Mouse (Mus musculus) midbrain, embryonic 12.5 days (tissue): ENCODE results near the gene Ets1. TPM values are rescaled to one million over a fixed set of nuclear protein-coding genes. Genes with fewer than 3 reads are reported as not detected.

ENCODE experiments used
- ATAC-seq: fragments of 200-750 bp; cut with Nextera tagmentation; 2 replicates; pipeline ENCODE4 v1.8.0; 2017; ENCODE audit warnings: low read depth, moderate TSS enrichment, moderate library complexity; ENCODE audit not compliant: low FRiP score
- H3K27ac ChIP-seq: fragments of 300-500 bp; sonication (generic); replicated peaks from 2 replicates; pipeline ENCODE4 v1.5.1; 2016; ENCODE audit warnings: mild to moderate bottlenecking
- H3K27me3 ChIP-seq: fragments of 300-500 bp; sonication (generic); 2 replicates; pipeline ENCODE4 v1.6.1; 2016; ENCODE audit warnings: mild to moderate bottlenecking
- H3K36me3 ChIP-seq: fragments of 300-500 bp; sonication (generic); 2 replicates; pipeline ENCODE4 v1.6.1; 2016
- H3K4me1 ChIP-seq: fragments of 300-500 bp; sonication (generic); 2 replicates; pipeline ENCODE4 v1.6.1; 2016
- H3K4me2 ChIP-seq: fragments of 300-500 bp; sonication (generic); replicated peaks from 2 replicates; pipeline ENCODE4 v1.6.1; 2016; ENCODE audit warnings: mild to moderate bottlenecking, moderate library complexity
- H3K4me3 ChIP-seq: fragments of 300-500 bp; sonication (generic); 2 replicates; pipeline ENCODE4 v1.5.1; 2016; ENCODE audit warnings: mild to moderate bottlenecking
- H3K9ac ChIP-seq: fragments of 300-500 bp; sonication (generic); replicated peaks from 2 replicates; pipeline ENCODE4 v1.6.1; 2016; ENCODE audit warnings: mild to moderate bottlenecking, moderate library complexity
- H3K9me3 ChIP-seq: fragments of 300-500 bp; sonication (generic); 2 replicates; pipeline ENCODE4 v1.6.1; 2016; ENCODE audit warnings: mild to moderate bottlenecking
- WGBS: fragments of 180-500 bp; shearing (Covaris S2); methylation state at CpG from one replicate; pipeline ENCODE4 v1.1.7; 2016; 5-methylcytosine and 5-hydroxymethylcytosine counted together
- polyA plus RNA-seq: library from polyadenylated mRNA; unstranded; fragments of >200 nt; fragmentation: Nextera tagmentation; extraction: Ambion mirVana; gene quantifications from 2 replicates; pipeline ENCODE4 v1.2.1, GENCODE M21; 2016

Ets1 gene
- polyA plus RNA-seq, 1 experiment from 2014 or later, result 26.3 TPM

DNA sequence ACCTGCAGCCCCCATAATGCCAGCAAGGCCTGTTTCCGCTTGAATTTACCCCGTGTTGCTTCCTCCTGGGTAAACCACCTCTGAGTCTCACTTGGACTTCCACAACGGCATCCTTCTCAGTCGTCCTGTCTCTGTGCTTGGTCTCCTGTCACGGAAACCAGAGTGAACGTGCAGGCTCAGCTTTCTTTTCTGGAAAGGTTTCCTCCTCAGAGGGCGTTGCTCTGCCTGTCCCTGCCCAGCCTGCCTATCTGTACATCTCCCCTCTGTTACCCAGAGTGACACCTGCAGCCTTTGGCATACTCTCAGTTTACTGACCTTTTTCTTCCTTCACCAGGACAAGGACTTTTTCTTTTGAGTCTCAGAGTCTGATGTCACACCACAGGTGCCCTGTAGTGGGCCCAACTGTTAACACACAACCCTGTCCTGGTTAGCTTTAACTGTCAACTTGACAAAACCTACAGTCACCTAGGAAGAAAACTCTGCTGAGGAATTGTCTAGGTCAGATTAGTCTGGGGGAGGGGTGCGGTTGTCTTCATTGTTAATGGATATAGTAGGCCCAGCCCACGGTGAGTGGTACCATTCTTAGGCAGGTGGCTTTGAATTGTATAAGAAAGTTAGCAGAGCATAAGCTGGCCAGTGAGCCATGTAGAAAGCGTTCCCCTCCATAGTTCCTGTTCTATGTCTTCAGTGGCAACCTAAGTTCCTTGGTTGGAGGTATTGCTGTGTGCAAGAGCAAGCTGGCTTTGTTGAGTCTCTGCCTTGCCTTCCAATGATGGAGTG, 27.0 kb upstream of the Ets1 start:
- Histone ChIP-seq H3K36me3 (no peaks in the 10 kb centered on the region), H3K9ac (no peak overlapping the region), H3K9me3 (no peaks in the 10 kb centered on the region), H3K4me3 (no peak overlapping the region), H3K27ac (no peak overlapping the region), H3K4me2 (no peak overlapping the region), H3K4me1 (0 out of 2 replicates have a peak, but pooled peaks cover 2% of the 10 kb centered on the region), H3K27me3 (peaks cover 88% of the 10 kb centered on the region)
- ATAC-seq, result no peak
- WGBS, result 84% methylated on average over 10 of the region's 10 CpGs

DNA sequence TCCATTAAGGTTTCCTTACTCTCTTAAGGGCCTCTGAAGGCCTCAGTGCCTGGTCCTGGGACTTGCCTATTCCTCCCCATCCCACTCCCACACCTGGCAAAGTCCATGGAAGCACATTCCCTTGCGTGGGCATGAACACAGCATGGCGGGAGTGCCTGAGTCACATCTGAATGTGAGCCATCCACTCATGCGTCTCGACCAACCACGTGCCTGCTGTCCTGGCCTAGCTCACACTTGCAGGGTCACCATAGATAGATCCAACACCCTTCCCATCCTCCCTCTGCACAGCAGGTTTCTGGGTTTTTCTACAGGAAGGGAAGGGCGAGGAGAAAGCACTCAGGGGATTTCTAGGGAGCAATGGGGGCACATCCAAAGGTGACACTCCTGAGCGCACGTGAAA, 25.8 kb upstream of the Ets1 start:
- ATAC-seq, result no peak
- Histone ChIP-seq H3K36me3 (no peaks in the 10 kb centered on the region), H3K9ac (no peak overlapping the region), H3K9me3 (no peaks in the 10 kb centered on the region), H3K4me3 (no peak overlapping the region), H3K27me3 (peaks cover 89% of the 10 kb centered on the region), H3K4me1 (0 out of 2 replicates have a peak, but pooled peaks cover 2% of the 10 kb centered on the region), H3K27ac (no peak overlapping the region), H3K4me2 (no peak overlapping the region)
- 85% methylated on average over 8 of the region's 8 CpGs for WGBS

DNA sequence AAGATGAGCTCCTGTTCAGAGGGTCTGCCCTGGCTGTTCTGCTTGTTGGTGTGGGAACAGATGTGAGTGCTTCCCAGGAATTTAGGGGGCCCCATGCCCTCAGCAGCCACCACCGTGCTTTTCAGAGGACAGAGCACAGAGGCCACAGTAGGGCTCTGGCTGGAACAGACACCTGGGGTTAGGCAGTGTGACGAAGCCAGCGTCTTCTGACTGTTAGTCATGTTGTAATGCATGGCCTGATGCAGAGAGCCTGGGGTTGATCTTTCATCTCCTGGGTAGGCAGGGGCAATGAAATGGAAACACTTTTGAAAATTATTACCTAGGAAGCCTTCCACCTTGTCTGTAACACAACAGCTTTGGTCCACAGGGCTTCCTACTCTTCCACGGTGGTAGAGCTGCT, 25.4 kb upstream of the Ets1 start:
- Histone ChIP-seq H3K4me3 (no peak overlapping the region), H3K4me2 (no peak overlapping the region), H3K9ac (no peak overlapping the region), H3K27me3 (peaks cover 88% of the 10 kb centered on the region), H3K9me3 (no peaks in the 10 kb centered on the region), H3K4me1 (0 out of 2 replicates have a peak, but pooled peaks cover 2% of the 10 kb centered on the region), H3K27ac (no peak overlapping the region), H3K36me3 (no peaks in the 10 kb centered on the region)
- no peak for ATAC-seq
- WGBS, result 72% methylated on average over 4 of the region's 4 CpGs

DNA sequence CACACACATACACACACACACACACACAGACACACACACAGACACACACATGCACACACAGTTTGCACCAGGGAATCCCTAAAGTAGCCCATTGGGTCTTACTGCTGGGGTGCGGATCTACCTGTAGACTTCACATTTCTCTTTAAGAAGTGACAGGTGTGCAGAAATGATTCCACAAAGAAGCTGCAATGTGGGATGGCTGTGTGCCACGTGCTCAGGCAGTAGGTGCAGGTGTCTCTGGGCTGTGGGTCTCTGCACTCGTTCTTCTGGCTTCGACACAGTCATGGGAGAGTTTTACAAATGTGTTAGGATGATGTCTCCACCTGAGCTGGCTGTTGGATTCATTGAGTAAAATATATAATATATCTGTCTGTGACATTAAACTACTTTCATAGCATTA, 24.7 kb upstream of the Ets1 start:
- Histone ChIP-seq H3K36me3 (no peaks in the 10 kb centered on the region), H3K4me3 (no peak overlapping the region), H3K9me3 (no peaks in the 10 kb centered on the region), H3K27ac (no peak overlapping the region), H3K4me1 (peaks cover 7% of the 10 kb centered on the region; the same call in 1 of the 2 replicates), H3K27me3 (peaks cover 81% of the 10 kb centered on the region), H3K9ac (no peak overlapping the region), H3K4me2 (no peak overlapping the region)
- 90% methylated on average over 4 of the region's 4 CpGs for WGBS
- ATAC-seq, result no peak

DNA sequence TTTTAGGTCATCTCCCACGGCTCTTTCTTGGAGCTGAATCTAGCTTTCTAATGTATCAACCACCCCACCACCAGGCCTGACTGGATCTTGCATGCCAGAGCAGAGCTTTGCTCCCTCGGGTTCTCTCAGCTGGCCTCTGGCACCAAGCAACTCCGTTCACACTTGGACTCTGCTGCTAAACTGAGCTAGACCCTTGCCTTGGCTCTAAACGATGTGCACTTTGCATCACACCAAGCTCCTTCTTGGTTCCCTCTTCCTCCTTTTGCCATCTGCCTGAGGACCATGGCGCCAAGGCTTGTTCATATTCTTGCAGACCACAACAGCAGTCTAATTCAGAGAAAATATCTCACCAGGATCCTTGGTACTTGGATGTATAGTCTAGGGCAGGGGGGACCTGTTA, 23.6 kb upstream of the Ets1 start:
- 90% methylated on average over 5 of the region's 5 CpGs for WGBS
- H3K27me3 ChIP-seq, result peaks cover 81% of the 10 kb centered on the region

DNA sequence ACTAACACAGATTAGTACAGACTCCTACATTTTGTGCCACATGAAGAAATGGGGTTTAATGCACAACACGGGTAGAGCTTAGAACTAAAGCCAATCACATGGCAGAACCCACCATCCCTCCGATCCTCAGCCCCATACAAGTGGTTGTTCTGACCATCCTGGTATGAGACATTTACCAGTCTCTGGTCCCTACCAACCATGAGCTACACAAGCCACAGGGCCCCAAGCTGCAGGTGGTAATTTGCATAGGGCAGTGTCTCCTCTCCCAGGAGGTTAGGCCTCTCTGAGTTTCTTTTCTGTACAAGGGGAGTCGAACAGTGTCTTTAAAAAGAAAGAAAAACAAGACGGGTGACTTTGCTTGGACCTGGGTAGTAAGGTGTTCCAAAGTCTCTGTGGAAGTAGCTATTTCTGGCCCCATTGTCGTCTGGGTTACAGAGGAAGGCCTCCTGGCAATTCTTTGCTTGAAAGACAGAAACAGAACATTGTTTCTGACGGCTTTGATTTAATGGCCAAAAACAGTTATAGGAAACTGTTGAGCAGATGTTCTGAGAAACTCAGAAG, 23.1 kb upstream of the Ets1 start:
- Histone ChIP-seq H3K27me3 (peaks cover 81% of the 10 kb centered on the region), H3K36me3 (no peaks in the 10 kb centered on the region), H3K9ac (no peak overlapping the region), H3K4me3 (no peak overlapping the region), H3K27ac (no peak overlapping the region), H3K4me2 (no peak overlapping the region), H3K4me1 (peaks cover 5% of the 10 kb centered on the region; the same call in 1 of the 2 replicates), H3K9me3 (no peaks in the 10 kb centered on the region)
- no peak for ATAC-seq
- WGBS, result 70% methylated on average over 6 of the region's 6 CpGs

More for the DNA sequence above, 23.6 kb upstream of the Ets1 start:
- Histone ChIP-seq H3K4me2 (no peak overlapping the region), H3K4me1 (peaks cover 5% of the 10 kb centered on the region; the same call in 1 of the 2 replicates), H3K9me3 (no peaks in the 10 kb centered on the region), H3K4me3 (no peak overlapping the region), H3K9ac (no peak overlapping the region), H3K27ac (no peak overlapping the region), H3K36me3 (no peaks in the 10 kb centered on the region)
- no peak for ATAC-seq

DNA sequence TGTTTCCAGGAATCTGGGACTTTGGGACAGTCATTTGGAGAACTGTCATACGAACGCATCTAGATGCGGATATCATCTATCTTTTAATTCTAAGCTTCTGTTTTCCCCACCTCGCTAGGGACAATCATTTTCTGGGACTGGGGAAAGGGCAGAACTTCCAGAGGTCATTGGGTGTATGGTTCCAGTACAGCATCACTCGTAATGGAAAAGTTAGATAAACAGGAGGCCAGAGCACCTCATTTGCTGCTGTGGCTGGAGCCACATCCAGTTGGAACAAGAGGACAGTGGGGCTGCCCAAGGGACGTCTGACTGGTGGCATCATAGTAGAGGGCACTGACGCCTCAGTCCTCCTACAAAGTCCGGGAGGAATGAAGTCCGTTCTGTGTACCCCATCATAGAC, 21.8 kb upstream of the Ets1 start:
- peaks cover 5% of the 10 kb centered on the region; the same call in 1 of the 2 replicates for H3K4me1 ChIP-seq
- H3K4me3 ChIP-seq, result no peak overlapping the region
- H3K9me3 ChIP-seq, result no peaks in the 10 kb centered on the region
- 90% methylated on average over 9 of the region's 9 CpGs for WGBS
- H3K9ac ChIP-seq, result no peak overlapping the region
- no peak for ATAC-seq
- H3K36me3 ChIP-seq, result no peaks in the 10 kb centered on the region
- no peak overlapping the region for H3K27ac ChIP-seq
- H3K27me3 ChIP-seq, result peaks cover 81% of the 10 kb centered on the region
- H3K4me2 ChIP-seq, result no peak overlapping the region

DNA sequence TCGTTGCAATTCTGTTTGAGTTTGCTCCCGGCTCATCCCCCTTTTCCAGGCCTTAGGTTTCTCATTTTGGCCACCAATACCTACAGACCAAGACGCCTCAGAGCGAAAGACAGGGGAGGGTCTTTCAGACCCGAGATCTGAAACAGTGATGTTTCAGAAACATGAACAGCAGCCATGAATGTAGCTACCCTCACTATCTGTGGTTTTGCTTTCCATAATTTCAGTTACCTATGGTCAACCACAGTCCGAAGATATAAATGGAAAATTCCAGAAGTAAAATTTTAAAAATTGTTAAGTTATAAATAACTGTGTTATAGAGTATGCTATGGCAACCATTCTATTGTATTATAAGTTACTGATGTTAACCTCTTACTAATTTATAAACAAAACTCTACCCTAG, 20.6 kb upstream of the Ets1 start:
- Histone ChIP-seq H3K9me3 (no peaks in the 10 kb centered on the region), H3K27ac (no peak overlapping the region), H3K4me2 (no peak overlapping the region), H3K4me3 (no peak overlapping the region), H3K36me3 (no peaks in the 10 kb centered on the region), H3K27me3 (peaks cover 84% of the 10 kb centered on the region), H3K4me1 (peaks cover 5% of the 10 kb centered on the region; the same call in 1 of the 2 replicates), H3K9ac (no peak overlapping the region)
- ATAC-seq, result no peak
- 87% methylated on average over 6 of the region's 6 CpGs for WGBS

DNA sequence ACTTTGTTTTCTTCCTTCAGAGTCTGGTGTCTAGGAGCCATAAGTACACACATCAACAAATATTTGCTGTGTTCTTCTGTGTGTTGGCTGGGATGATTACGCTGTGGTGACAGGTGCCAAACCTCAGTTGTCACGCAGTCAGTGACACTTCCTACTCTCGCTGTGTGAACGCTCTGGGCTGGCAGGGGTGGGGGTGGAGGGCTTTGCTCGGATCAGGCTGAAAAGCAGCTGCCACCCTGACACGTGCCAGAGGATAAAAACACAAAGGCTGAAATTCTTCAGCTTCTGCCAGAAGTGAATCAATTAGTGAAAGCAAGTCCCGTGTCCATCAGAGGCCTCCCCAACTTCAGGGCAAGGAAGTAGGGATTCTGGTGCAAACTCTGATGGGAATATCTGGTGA, 20.0 kb upstream of the Ets1 start:
- peaks cover 81% of the 10 kb centered on the region for H3K27me3 ChIP-seq
- no peaks in the 10 kb centered on the region for H3K36me3 ChIP-seq
- H3K4me3 ChIP-seq, result no peak overlapping the region
- ATAC-seq, result peak; percentile 80
- H3K27ac ChIP-seq, result no peak overlapping the region
- H3K4me2 ChIP-seq, result no peak overlapping the region
- no peak overlapping the region for H3K9ac ChIP-seq
- no peaks in the 10 kb centered on the region for H3K9me3 ChIP-seq
- H3K4me1 ChIP-seq, result peaks cover 5% of the 10 kb centered on the region; the same call in 1 of the 2 replicates
- WGBS, result 8% methylated on average over 7 of the region's 7 CpGs

DNA sequence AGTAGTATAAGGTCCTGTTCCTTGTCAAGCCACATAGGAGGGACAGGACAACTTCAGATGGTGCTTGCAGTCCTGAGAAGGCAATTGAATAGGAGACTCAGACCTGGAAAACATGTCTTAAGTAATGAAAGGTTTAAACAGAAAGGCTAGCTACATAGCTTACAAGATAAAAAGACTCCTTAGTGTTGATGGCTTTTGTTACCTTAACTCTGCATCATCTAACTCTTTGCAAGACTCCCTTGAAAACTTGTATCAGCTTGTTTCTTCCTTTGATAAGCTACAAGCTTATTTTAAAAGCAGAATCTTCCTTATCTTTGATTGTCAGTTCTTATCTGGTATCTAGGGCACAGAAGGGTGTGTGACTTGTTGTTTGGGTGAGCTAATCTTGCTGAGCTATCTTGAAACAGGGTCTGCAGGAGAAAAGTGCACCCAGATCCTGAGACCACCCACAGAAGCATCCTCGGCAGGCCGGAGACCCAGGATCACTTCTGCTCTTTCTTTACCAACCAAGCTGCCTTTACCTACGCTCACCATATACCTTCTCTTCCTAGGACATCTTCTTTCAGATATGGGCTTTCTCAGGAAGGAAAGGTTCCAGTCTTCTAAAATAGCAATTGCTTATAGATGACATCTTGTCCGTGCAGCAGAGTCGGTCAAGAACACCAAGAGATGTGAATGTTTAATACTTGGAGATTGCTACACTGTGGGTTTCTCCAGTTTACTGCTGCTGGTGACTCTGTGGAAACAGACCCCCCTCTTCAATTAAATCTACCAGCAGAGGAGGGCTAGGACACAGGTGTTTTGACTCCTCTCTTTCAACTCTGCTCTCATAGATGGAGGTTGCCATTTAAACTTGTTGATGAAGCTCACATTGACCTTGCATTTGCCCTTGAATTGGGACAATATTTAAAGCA, 19.2 kb upstream of the Ets1 start:
- no peak overlapping the region for H3K4me2 ChIP-seq
- ATAC-seq, result no peak
- H3K4me3 ChIP-seq, result no peak overlapping the region
- WGBS, result 88% methylated on average over 5 of the region's 5 CpGs
- H3K36me3 ChIP-seq, result no peaks in the 10 kb centered on the region
- no peaks in the 10 kb centered on the region for H3K9me3 ChIP-seq
- H3K9ac ChIP-seq, result no peak overlapping the region
- no peak overlapping the region for H3K27ac ChIP-seq
- peaks cover 73% of the 10 kb centered on the region for H3K27me3 ChIP-seq
- peaks cover 5% of the 10 kb centered on the region; the same call in 1 of the 2 replicates for H3K4me1 ChIP-seq

DNA sequence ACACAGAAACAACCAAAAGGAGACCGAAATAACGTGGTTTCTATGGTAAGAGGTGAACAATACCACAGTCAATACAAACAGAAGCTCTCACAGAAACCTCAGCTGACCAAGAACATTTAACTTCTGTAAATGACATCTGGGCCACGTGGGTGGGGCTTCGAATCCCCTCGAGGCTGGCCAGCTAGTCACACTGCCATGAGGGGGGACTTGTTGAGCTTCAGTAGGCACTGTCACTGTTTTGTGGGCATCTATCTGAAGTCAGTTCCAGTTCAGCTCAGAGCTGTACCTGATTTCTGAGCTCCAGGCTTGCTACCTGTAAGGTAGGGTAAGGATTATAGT, 18.6 kb upstream of the Ets1 start:
- Histone ChIP-seq H3K36me3 (no peaks in the 10 kb centered on the region), H3K9me3 (no peaks in the 10 kb centered on the region), H3K4me2 (no peak overlapping the region), H3K27me3 (peaks cover 67% of the 10 kb centered on the region), H3K9ac (no peak overlapping the region), H3K4me1 (peaks cover 5% of the 10 kb centered on the region; the same call in 1 of the 2 replicates), H3K4me3 (no peak overlapping the region), H3K27ac (no peak overlapping the region)
- no peak for ATAC-seq
- 79% methylated on average over 5 of the region's 5 CpGs for WGBS
